Mouse (Mus musculus): ENCODE data around the gene Flvcr2.

GRCm38 (mm10) chr12:85702166-85703055 lies 43.9 kb upstream of the Flvcr2 start:
- no peak for TF ChIP-seq CTCF (IDR thresholded peaks at IDR 0.05; ENCODE audit: borderline replicate concordance, control insufficient read depth, extremely low read depth, insufficient read depth, low read length, poor library complexity)
- TF ChIP-seq POLR2A (IDR thresholded peaks at IDR 0.05; ENCODE audit: control insufficient read depth, extremely low read depth, insufficient read depth, low read length, poor library complexity) = no peak

All from thymus, adult 2 months (tissue).